Mouse (Mus musculus) myocyte (in vitro differentiated cells): Measurements from ENCODE around the gene Atp8b3. TPM values are rescaled to one million over a fixed set of nuclear protein-coding genes. Genes with fewer than 3 reads are reported as not detected.

ENCODE experiments used
- H3K27me3 ChIP-seq: one replicate; pipeline ENCODE4 v1.6.1; 2011; ENCODE audit not compliant: control insufficient read depth, insufficient read depth, insufficient read length
- H3K36me3 ChIP-seq: one replicate; pipeline ENCODE4 v1.6.1; 2011; ENCODE audit not compliant: control insufficient read depth, insufficient read depth
- H3K4me2 ChIP-seq: one replicate; pipeline ENCODE4 v1.6.1; 2011; ENCODE audit warnings: low read depth, control low read depth
- H3K4me3 ChIP-seq: one replicate; pipeline ENCODE4 v1.5.1; 2011; ENCODE audit warnings: mild to moderate bottlenecking, control low read depth, moderate library complexity
- H3K79me2 ChIP-seq: one replicate; pipeline ENCODE4 v1.6.1; 2011; ENCODE audit not compliant: control insufficient read depth, insufficient read depth
- H3ac ChIP-seq: one replicate; pipeline ENCODE4 v1.6.1; 2011; ENCODE audit not compliant: control insufficient read depth, insufficient read length
- CEBPB ChIP-seq: IDR thresholded peaks from 2 replicates; pipeline ENCODE4 v1.6.1; 2011; ENCODE audit warnings: mild to moderate bottlenecking, moderate library complexity; ENCODE audit not compliant: poor library complexity, insufficient read depth, severe bottlenecking
- E2F4 ChIP-seq: IDR thresholded peaks from one replicate; pipeline ENCODE4 v1.6.1; 2011; ENCODE audit warnings: mild to moderate bottlenecking, control low read depth, moderate library complexity; ENCODE audit not compliant: insufficient read depth
- MAX ChIP-seq: IDR thresholded peaks from one replicate; pipeline ENCODE4 v1.6.1; 2011; ENCODE audit warnings: low read depth, mild to moderate bottlenecking, control low read depth
- MYOD1 ChIP-seq, 3 experiments: IDR thresholded peaks; one replicate each; pipeline ENCODE4 v1.6.1; 2011; ENCODE audit warnings: control low read depth in 2 of 3, low read depth in 2 of 3, mild to moderate bottlenecking in 2 of 3, moderate library complexity in 1 of 3; ENCODE audit not compliant: insufficient read length in 2 of 3, control insufficient read depth in 1 of 3
- MYOG ChIP-seq, 3 experiments: IDR thresholded peaks; one replicate each; pipeline ENCODE4 v1.6.1; 2011; ENCODE audit warnings: control low read depth in 2 of 3, low read depth in 2 of 3, mild to moderate bottlenecking in 2 of 3; ENCODE audit not compliant: insufficient read length in 2 of 3, control insufficient read depth in 1 of 3, insufficient read depth in 1 of 3
- POLR2A ChIP-seq: IDR thresholded peaks from one replicate; pipeline ENCODE4 v1.6.1; 2011; ENCODE audit warnings: low read depth, mild to moderate bottlenecking, control low read depth, moderate library complexity; ENCODE audit not compliant: insufficient read length
- POLR2AphosphoS2 ChIP-seq: IDR thresholded peaks from one replicate; pipeline ENCODE4 v1.6.1; 2011; ENCODE audit warnings: low read depth, control low read depth; ENCODE audit not compliant: insufficient read length
- REST ChIP-seq: IDR thresholded peaks from one replicate; pipeline ENCODE4 v1.6.1; 2011; ENCODE audit warnings: mild to moderate bottlenecking, control low read depth, moderate library complexity; ENCODE audit not compliant: insufficient read depth, insufficient read length
- SRF ChIP-seq: IDR thresholded peaks from one replicate; pipeline ENCODE4 v1.6.1; 2011; ENCODE audit warnings: low read depth; ENCODE audit not compliant: control insufficient read depth, insufficient read length
- TCF12 ChIP-seq: IDR thresholded peaks from one replicate; pipeline ENCODE4 v1.6.1; 2011; ENCODE audit warnings: mild to moderate bottlenecking, control low read depth; ENCODE audit not compliant: poor library complexity, insufficient read depth, severe bottlenecking
- TCF3 ChIP-seq: IDR thresholded peaks from one replicate; pipeline ENCODE4 v1.6.1; 2011; ENCODE audit warnings: low read depth, control low read depth; ENCODE audit not compliant: insufficient read length
- USF1 ChIP-seq: IDR thresholded peaks from one replicate; pipeline ENCODE4 v1.6.1; 2011; ENCODE audit warnings: low read depth, mild to moderate bottlenecking, control low read depth, moderate library complexity
- polyA plus RNA-seq: library from polyadenylated mRNA; unstranded; fragments of >200 nt; fragmentation: generic; extraction: Trizol; gene quantifications from one replicate; pipeline ENCODE4 v1.2.1, GENCODE M21; 2012; ENCODE audit warnings: missing spikeins

Gene Atp8b3
- polyA plus RNA-seq = 0.08 TPM

DNA sequence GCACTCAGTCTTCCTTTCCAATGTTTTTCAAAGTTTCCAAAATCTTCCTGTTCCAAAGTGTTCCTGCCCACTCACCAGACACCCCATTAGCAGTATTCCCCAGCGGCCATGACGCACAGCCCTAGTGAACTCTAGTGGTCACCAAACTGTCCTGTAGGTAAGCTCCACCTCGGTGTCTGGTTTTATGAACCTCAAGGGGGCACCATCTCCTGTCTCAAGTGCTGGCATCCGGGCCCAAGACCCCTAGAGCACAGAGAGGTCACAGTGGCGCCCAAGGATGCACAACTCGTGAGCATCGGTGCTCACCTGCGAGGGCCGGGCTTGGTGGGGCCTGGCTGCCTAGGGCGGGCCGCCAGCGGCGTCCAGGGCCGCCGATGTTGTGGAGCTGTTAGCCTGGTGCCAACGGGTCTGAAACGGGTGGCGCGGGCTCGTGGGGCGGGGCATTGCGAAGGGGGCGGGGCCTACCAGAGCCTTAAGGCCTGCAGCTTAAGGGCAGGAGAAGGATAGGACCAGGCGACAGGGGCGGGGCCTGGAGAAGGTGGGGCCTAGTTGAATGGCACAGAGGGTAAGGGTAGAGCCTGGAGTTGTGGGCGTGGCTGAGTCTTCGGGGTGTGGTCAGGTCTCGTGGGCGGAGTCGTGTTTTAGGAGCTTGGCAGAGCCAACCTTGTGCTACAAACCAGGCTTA, at the start of gene Atp8b3:
Atp8b3 (minus strand) TSS at position 415 of the 685 bp plus-strand sequence.
- TF ChIP-seq REST = no peak
- TF ChIP-seq POLR2AphosphoS2 = peak; percentile 50
- TF ChIP-seq USF1 = no peak
- H3K79me2 ChIP-seq = no peaks in the 10 kb centered on the region
- H3K4me2 ChIP-seq = peak within 1 kb of the TSS; percentile 37
- H3ac ChIP-seq = no peak within 1 kb of the TSS
- peaks cover 4% of the 10 kb centered on the region for H3K36me3 ChIP-seq
- H3K4me3 ChIP-seq = no peak within 1 kb of the TSS
- no peaks in the 10 kb centered on the region for H3K27me3 ChIP-seq

DNA sequence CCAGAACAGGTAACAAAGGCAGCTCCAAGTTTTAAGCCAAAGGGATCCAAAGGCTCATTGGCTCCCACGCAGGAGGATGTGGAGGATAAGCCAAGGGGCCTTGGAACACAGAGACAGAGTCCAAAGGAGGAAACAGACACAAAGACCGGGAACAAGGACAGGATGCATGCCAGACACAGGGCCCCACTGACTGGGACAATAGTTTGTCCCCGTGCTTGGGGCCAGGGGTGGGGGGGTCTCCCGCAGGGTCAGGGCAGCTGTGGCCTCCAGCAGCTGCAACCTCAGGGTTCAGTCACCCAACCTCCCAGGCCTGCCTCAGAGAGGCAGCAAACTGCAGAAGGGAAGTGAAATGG, 48.4 kb upstream of the Atp8b3 start:
- TF ChIP-seq MYOD1 (IDR thresholded peaks at IDR 0.05; ENCODE audit: control insufficient read depth in 1 of 3, insufficient read length in 2 of 3, low read depth in 2 of 3) (peak in 1 of 3 experiments; percentile 7), SRF (no peak), E2F4 (no peak), MYOG (IDR thresholded peaks at IDR 0.05; ENCODE audit: control insufficient read depth in 1 of 3, insufficient read depth in 1 of 3, insufficient read length in 2 of 3, low read depth in 2 of 3) (peak in 1 of 3 experiments; percentile 41)
- H3K27me3 ChIP-seq = no peaks in the 10 kb centered on the region
- no peak overlapping the region for H3K4me3 ChIP-seq
- H3ac ChIP-seq = no peak overlapping the region
- no peak overlapping the region for H3K4me2 ChIP-seq
- H3K36me3 ChIP-seq = no peaks in the 10 kb centered on the region
- H3K79me2 ChIP-seq = peaks cover 23% of the 10 kb centered on the region

DNA sequence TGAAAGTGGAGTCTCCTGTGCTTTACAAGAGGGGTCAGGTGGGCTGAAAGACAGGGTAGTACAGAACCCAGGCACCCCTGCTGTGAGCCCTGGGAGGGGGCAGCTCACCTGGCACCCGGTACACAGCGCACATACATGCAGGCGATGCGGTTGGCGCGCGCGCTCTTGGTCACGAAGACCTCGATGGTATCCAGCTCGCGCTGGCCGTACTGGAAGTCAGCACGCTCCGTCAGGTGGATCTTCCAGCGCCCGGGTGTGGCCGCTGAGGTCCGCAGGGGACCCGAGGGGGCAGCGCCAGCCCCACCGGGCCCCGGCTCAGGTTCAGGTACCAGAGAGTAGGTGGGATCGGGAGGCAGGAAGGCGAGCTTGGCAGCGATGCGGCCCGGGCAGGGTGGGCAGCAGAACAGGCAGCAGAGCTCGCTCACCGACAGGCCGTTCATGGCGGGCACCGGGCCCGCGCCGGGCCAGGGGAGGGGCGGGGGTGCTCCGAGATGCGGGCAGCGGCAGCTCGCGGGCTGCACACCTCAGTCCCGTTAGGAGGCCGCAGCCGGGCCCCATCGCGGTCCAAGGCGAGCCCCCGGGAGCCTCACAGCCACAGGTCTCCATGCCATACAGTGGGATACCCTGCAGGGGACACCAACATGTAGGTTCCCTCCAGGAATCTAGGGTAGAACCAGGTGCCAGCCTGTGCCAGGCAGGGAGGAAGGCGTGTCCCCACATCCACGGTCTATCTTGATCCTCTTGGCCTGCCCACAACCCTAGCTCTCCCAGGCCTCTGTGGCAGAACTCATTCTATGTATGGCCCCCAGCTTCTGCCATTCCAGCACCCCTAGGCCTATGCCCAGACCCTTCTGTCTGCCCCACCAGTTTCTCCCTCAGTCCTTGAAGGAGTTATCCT, 47.7 kb upstream of the Atp8b3 start:
- H3K4me3 ChIP-seq = no peak overlapping the region
- TF ChIP-seq TCF3 (no peak), SRF (no peak), MAX (no peak), TCF12 (no peak), CEBPB (no peak), REST (no peak), MYOG (IDR thresholded peaks at IDR 0.05; ENCODE audit: control insufficient read depth in 1 of 3, insufficient read depth in 1 of 3, insufficient read length in 2 of 3, low read depth in 2 of 3) (no peak), MYOD1 (IDR thresholded peaks at IDR 0.05; ENCODE audit: control insufficient read depth in 1 of 3, insufficient read length in 2 of 3, low read depth in 2 of 3) (no peak), POLR2A (no peak), POLR2AphosphoS2 (no peak), E2F4 (no peak), USF1 (no peak)
- no peak overlapping the region for H3ac ChIP-seq
- no peak overlapping the region for H3K4me2 ChIP-seq
- H3K27me3 ChIP-seq = no peaks in the 10 kb centered on the region
- H3K79me2 ChIP-seq = peaks cover 23% of the 10 kb centered on the region
- H3K36me3 ChIP-seq = no peaks in the 10 kb centered on the region

DNA sequence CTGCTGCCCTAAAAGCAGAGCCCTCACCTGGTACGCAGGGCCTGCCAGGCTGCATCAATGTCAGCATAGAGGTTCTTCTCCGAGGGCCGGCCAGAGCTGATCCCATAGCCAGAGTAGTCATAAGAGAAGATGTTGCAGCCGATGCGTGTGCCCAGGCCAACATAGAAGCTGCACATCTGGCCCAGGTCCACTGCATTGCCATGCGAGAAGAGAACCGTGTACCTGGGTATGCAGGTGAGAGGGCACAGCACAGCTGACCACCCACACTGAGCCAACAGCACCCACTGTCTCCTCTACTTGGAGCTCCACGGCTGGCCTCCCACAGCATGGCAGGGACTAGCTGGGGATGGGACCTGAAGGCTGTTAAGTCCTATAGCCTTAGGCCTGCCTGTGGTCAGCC, 46.7 kb upstream of the Atp8b3 start:
- H3ac ChIP-seq = no peak overlapping the region
- TF ChIP-seq TCF12 (no peak), MAX (no peak), CEBPB (no peak), E2F4 (no peak), REST (no peak), USF1 (no peak), POLR2A (no peak), MYOD1 (IDR thresholded peaks at IDR 0.05; ENCODE audit: control insufficient read depth in 1 of 3, insufficient read length in 2 of 3, low read depth in 2 of 3) (no peak), POLR2AphosphoS2 (no peak), SRF (no peak), TCF3 (no peak), MYOG (IDR thresholded peaks at IDR 0.05; ENCODE audit: control insufficient read depth in 1 of 3, insufficient read depth in 1 of 3, insufficient read length in 2 of 3, low read depth in 2 of 3) (no peak)
- H3K4me2 ChIP-seq = no peak overlapping the region
- H3K27me3 ChIP-seq = no peaks in the 10 kb centered on the region
- no peaks in the 10 kb centered on the region for H3K36me3 ChIP-seq
- H3K4me3 ChIP-seq = no peak overlapping the region
- peaks cover 23% of the 10 kb centered on the region for H3K79me2 ChIP-seq

DNA sequence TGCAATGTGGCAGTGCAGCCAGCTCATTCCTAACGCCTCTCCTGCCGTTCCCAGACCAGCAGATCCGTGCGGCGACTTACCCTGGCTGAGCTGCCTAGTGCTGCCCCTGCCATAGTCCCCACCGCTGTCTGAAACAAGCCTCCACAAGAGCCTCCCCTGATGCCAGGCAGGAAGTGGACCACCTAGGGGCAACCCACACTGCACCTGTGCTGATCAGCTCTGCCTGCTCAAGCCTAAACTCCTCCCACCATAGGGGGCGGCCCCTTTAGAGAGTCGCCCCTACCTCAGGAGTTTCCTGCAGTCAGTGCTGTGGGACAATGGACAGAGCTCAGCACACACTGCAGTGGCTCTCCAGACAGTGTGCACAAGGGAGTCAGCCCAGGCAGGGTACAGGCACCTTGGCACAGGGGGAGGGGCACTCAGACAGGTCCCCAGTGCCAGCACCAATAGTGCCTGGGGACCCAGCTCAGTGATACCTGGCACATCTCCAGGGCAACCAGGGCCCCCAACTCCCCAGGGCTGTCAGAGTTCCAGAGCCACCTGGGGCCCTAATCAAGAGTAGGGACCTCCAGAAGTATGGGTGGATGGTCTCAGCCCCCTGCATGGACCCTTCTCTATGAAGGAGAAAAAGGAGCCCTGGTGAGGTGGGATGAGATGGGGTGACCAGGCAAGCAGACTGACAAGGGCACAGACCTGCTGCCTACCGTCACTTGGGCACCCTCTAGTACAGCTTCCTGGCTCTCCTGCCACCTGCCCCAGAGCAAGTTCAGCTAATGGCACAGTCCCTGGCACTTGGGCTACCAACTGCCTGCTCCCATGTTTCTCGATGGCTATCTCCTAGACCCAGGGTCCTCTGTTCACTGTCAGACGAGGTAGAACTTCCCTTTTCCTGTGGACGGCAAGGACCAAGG, 46.0 kb upstream of the Atp8b3 start:
- no peaks in the 10 kb centered on the region for H3K36me3 ChIP-seq
- H3K79me2 ChIP-seq = peaks cover 23% of the 10 kb centered on the region
- no peak overlapping the region for H3K4me2 ChIP-seq
- TF ChIP-seq REST (no peak), E2F4 (no peak), POLR2A (no peak), USF1 (no peak), SRF (no peak), POLR2AphosphoS2 (no peak), MYOD1 (IDR thresholded peaks at IDR 0.05; ENCODE audit: control insufficient read depth in 1 of 3, insufficient read length in 2 of 3, low read depth in 2 of 3) (no peak), TCF12 (no peak), TCF3 (no peak), CEBPB (no peak), MAX (no peak), MYOG (IDR thresholded peaks at IDR 0.05; ENCODE audit: control insufficient read depth in 1 of 3, insufficient read depth in 1 of 3, insufficient read length in 2 of 3, low read depth in 2 of 3) (no peak)
- H3K27me3 ChIP-seq = no peaks in the 10 kb centered on the region
- H3ac ChIP-seq = no peak overlapping the region
- no peak overlapping the region for H3K4me3 ChIP-seq
